Mouse (Mus musculus) liver, adult (tissue): ENCODE data around the gene Slc35e3.

Experiments used
- GATA4 ChIP-seq: IDR thresholded peaks from 2 replicates; pipeline ENCODE4 v1.6.1; 2014; ENCODE audit warnings: mild to moderate bottlenecking, low read length; ENCODE audit not compliant: insufficient replicate concordance

Gene Slc35e3

GRCm38 (mm10) chr10:117716686-117717085, 29.5 kb downstream of the Slc35e3 start:
- no peak for TF ChIP-seq GATA4

DNA sequence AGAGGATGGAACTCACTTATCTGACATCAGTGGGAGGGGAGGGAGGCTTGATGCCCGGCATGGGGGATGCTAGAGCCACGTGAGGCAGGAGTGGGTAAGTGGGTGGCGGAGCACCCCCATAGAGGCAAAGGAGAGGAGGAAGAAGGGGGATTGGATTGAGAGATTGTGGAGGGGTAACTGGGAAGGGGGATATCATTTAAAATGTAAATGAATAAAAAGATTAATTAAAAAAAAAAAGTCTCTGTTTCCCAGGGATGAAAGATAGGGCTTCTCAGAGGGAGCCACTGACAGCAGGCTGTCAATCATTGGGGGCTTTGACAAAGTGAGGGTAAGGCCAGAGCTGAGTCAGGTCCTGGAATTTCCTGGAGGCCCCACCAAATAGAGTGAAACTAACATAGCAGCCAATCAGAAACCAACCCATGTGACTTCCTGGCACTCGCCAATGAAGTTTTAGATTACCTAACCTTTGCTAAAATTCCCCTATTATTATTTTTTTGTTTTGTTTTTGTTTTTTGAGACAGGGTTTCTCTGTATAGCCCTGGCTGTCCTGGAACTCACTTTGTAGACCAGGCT, 31.2 kb downstream of the Slc35e3 start:
- TF ChIP-seq GATA4: no peak

GRCm38 (mm10) chr10:117714048-117714545, 32.1 kb downstream of the Slc35e3 start:
- no peak for TF ChIP-seq GATA4

- no peak for TF ChIP-seq GATA4
Observed at GRCm38 (mm10) chr10:117713466-117713865, 32.7 kb downstream of the Slc35e3 start.

GRCm38 (mm10) chr10:117712871-117713270, 33.3 kb downstream of the Slc35e3 start:
- TF ChIP-seq GATA4: no peak

DNA sequence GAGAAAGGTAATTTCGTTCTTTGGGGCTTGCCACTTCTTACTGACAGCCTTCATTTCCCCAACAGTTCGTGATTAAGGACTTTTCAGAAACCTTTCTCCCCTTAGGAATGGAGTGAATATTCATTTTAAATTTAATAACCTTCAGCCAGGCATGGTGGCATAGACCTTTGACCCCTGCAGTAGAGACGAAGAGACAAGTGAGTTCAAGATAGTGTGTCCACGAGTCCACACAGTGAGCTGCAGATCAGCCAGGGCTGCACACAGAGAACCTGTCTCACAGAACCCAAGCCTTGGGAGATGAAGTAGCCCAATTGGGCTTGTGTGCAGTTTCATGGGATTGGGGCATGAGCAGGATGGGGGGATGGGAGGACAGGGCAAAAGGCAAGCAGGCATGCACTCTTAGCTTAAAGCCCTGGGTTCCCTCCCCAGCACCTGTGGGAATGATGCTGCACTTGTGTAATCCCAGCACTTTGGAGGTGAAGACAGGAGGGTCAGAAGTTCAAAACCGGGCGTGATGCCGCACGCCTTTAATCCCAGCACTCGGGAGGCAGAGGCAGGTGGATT, 33.9 kb downstream of the Slc35e3 start:
- no peak for TF ChIP-seq GATA4

DNA sequence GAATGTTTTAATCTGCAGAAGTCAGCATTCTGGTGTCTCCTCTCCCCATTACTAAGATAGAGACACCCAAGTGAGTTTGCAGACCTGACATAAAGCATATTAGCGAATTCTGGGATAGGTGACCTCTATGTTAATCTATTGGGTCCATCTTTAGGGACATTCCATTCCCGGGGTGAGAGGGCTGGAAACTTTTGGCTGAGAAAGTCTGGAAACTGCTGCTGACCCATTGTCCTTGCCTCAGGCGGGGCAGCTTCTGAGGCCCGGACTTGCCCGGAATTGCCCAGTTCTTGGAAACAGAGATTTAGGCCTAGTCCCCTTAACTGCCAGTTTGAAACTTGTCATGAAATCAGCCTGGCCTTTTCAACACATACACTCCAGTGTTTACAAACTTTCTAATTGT, 34.8 kb downstream of the Slc35e3 start:
- no peak for TF ChIP-seq GATA4

DNA sequence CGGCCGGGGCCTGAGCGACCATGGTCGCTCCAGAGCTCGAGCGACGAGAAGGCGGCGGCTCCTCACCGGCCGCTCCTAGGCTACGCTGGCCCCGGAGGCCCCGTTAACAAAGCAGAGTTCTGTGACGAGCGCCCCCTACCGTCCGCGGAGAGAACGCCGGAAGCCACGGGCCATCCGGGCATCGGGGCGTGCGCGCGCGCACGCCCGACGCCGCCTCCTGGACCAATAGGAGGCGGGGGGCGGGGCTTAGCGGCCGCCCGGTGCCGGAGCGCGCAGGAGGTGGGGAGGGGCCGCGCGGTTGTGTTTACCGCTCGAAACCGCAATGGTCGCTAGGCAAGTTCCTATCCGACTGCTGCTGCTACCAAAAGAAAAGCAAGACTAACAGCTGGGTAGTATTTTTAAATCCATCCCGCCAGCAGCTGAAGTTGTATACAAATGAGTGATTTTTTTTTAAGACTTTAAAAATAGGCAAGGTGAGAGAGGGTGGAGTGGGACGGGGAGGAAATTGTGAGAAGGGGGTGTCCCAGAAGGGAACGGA, 35.5 kb downstream of the Slc35e3 start, which contains the start of gene Mdm2:
Mdm2 (minus strand) TSS at position 155 of the 538 bp plus-strand sequence.
- TF ChIP-seq GATA4: no peak; the same call in 1 of the 2 replicates

DNA sequence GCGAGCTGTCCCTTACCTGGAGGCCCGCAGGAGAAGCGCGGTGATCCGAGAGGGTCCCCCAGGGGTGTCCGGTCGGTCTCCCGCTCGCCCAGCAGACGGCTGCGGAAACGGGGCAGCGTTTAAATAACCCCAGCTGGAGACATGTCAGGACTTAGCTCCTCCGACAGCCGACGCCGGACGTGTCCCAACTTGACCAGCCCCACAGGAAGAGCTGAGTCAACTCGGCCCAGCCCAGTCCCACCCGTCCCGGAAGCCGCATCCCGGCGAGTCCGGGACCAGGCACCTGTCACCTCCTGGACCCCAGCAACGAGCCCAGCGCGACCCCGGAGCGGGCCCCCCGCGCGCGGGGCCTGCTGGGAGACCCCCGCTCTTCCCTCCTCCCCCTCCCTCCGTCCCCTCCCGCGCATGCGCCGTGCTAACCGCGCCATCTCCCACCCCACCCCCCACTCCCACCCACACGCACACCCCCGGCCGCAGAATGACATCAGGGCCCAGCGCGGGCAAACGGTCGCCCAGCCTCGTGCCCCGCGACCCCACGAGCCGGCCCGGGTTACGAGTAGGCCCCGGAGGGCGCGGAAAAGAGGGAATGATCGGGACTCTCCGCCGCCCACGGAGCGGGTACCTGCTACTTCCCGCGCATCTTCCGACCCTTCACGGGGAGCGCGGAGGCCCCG, 36.1 kb downstream of the Slc35e3 start:
- no peak for TF ChIP-seq GATA4

- no peak for TF ChIP-seq GATA4
Observed at GRCm38 (mm10) chr10:117709326-117709830, 36.8 kb downstream of the Slc35e3 start.

DNA sequence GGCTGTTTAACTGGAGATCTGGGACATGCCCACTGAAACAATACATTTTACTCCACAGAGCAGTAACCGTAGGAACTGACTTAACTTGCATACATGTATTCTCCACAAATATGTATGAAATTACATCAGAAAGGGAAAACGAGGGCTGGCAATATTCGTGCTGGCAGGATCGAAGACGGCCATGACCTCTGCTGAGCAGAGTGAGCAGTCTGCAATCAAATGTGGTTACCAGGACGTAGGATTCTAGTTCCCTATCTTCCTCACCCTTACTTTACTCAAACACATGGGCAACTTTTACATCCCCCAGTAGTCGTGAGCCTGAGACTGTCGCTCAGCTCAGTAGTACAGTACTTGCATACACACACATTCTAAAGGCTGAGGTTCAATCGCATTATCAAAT, 37.3 kb downstream of the Slc35e3 start:
- TF ChIP-seq GATA4: no peak

- no peak for TF ChIP-seq GATA4
Observed at GRCm38 (mm10) chr10:117708376-117708775, 37.8 kb downstream of the Slc35e3 start.

- TF ChIP-seq GATA4: no peak
Observed at GRCm38 (mm10) chr10:117707114-117707838, 38.9 kb downstream of the Slc35e3 start.

- no peak for TF ChIP-seq GATA4
Observed at GRCm38 (mm10) chr10:117706440-117706839, 39.7 kb downstream of the Slc35e3 start.

- TF ChIP-seq GATA4: no peak
Observed at GRCm38 (mm10) chr10:117705806-117706205, 40.4 kb downstream of the Slc35e3 start.
